Mouse (Mus musculus): ENCODE measurements at regions not wholly inside any gene's neighbourhood (a gene's known extent, or its start where the extent isn't known, plus 50 kb on each side); places are given as distances from the start of the nearest gene placed in this dataset.

- DNase-seq (ENCODE audit: low read depth, low spot score) = no peak
These were observed 486.9 kb upstream of the Gm9747 start for GRCm38 (mm10) chr1:81746013-81746412.

GRCm38 (mm10) chr1:81747025-81747424 lies 485.9 kb upstream of the Gm9747 start:
- no peak for DNase-seq (ENCODE audit: low read depth, low spot score)

- DNase-seq (ENCODE audit: low read depth, low spot score) = no peak
These were observed 478.8 kb upstream of the Gm9747 start for GRCm38 (mm10) chr1:81754067-81754466.

GRCm38 (mm10) chr1:81755281-81755680 lies 477.6 kb upstream of the Gm9747 start:
- no peak for DNase-seq (ENCODE audit: low read depth, low spot score)

- no peak for DNase-seq (ENCODE audit: low read depth, low spot score)
These were observed 477.2 kb upstream of the Gm9747 start for GRCm38 (mm10) chr1:81755694-81756093.

- no peak for DNase-seq (ENCODE audit: low read depth, low spot score)
These were observed 473.0 kb upstream of the Gm9747 start for GRCm38 (mm10) chr1:81759919-81760318.

- no peak for DNase-seq (ENCODE audit: low read depth, low spot score)
These were observed 461.2 kb upstream of the Gm9747 start for GRCm38 (mm10) chr1:81771704-81772103.

- no peak for DNase-seq (ENCODE audit: low read depth, low spot score)
These were observed 452.3 kb upstream of the Gm9747 start for GRCm38 (mm10) chr1:81780583-81780982.

- no peak for DNase-seq (ENCODE audit: low read depth, low spot score)
These were observed 448.6 kb upstream of the Gm9747 start for GRCm38 (mm10) chr1:81784305-81784704.

GRCm38 (mm10) chr1:81794771-81795170 lies 438.1 kb upstream of the Gm9747 start:
- no peak for DNase-seq (ENCODE audit: low read depth, low spot score)

- DNase-seq (ENCODE audit: low read depth, low spot score) = no peak
These were observed 437.5 kb upstream of the Gm9747 start for GRCm38 (mm10) chr1:81795399-81795798.

GRCm38 (mm10) chr1:81811591-81811990 lies 421.3 kb upstream of the Gm9747 start:
- no peak for DNase-seq (ENCODE audit: low read depth, low spot score)

- DNase-seq (ENCODE audit: low read depth, low spot score) = no peak
These were observed 414.0 kb upstream of the Gm9747 start for GRCm38 (mm10) chr1:81818884-81819283.

- DNase-seq (ENCODE audit: low read depth, low spot score) = no peak
These were observed 390.9 kb upstream of the Gm9747 start for GRCm38 (mm10) chr1:81841966-81842365.

- no peak for DNase-seq (ENCODE audit: low read depth, low spot score)
These were observed 382.3 kb upstream of the Gm9747 start for GRCm38 (mm10) chr1:81850462-81851144.

GRCm38 (mm10) chr1:81859464-81859863 lies 373.4 kb upstream of the Gm9747 start:
- no peak for DNase-seq (ENCODE audit: low read depth, low spot score)

- no peak for DNase-seq (ENCODE audit: low read depth, low spot score)
These were observed 368.3 kb upstream of the Gm9747 start for GRCm38 (mm10) chr1:81864571-81864970.

GRCm38 (mm10) chr1:81886940-81887531 lies 345.9 kb upstream of the Gm9747 start:
- DNase-seq (ENCODE audit: low read depth, low spot score) = no peak

GRCm38 (mm10) chr1:81897241-81897640 lies 335.7 kb upstream of the Gm9747 start:
- DNase-seq (ENCODE audit: low read depth, low spot score) = no peak

- DNase-seq (ENCODE audit: low read depth, low spot score) = no peak
These were observed 332.1 kb upstream of the Gm9747 start for GRCm38 (mm10) chr1:81900843-81901242.

GRCm38 (mm10) chr1:81904056-81904455 lies 328.9 kb upstream of the Gm9747 start:
- no peak for DNase-seq (ENCODE audit: low read depth, low spot score)

GRCm38 (mm10) chr1:81912607-81913006 lies 320.3 kb upstream of the Gm9747 start:
- no peak for DNase-seq (ENCODE audit: low read depth, low spot score)

GRCm38 (mm10) chr1:81913561-81913964 lies 319.3 kb upstream of the Gm9747 start:
- no peak for DNase-seq (ENCODE audit: low read depth, low spot score)

Measured in embryo, embryonic 11.5 days (tissue).